Mouse (Mus musculus) limb, embryonic 15.5 days (tissue): Measurements from ENCODE around the gene Acbd5. TPM values are rescaled to one million over a fixed set of nuclear protein-coding genes. Genes with fewer than 3 reads are reported as not detected.

ENCODE experiments used
- ATAC-seq: fragments of 200-750 bp; cut with Nextera tagmentation; 2 replicates; pipeline ENCODE4 v1.8.0; 2017; ENCODE audit warnings: low read depth, moderate TSS enrichment; ENCODE audit not compliant: insufficient number of reproducible peaks, low FRiP score, low TSS enrichment
- H3K27ac ChIP-seq: fragments of 300-500 bp; sonication (generic); 2 replicates; pipeline ENCODE4 v1.5.1; 2015; ENCODE audit warnings: moderate library complexity, mild to moderate bottlenecking, inconsistent platforms
- H3K27me3 ChIP-seq: fragments of 300-500 bp; sonication (generic); 2 replicates; pipeline ENCODE4 v1.6.1; 2015; ENCODE audit warnings: inconsistent platforms
- H3K36me3 ChIP-seq: fragments of 300-500 bp; sonication (generic); 2 replicates; pipeline ENCODE4 v1.6.1; 2015; ENCODE audit warnings: inconsistent platforms
- H3K4me1 ChIP-seq: fragments of 300-500 bp; sonication (generic); 2 replicates; pipeline ENCODE4 v1.6.1; 2015; ENCODE audit warnings: inconsistent platforms
- H3K4me2 ChIP-seq: fragments of 300-500 bp; sonication (generic); 2 replicates; pipeline ENCODE4 v1.6.1; 2015; ENCODE audit warnings: mild to moderate bottlenecking, inconsistent platforms
- H3K4me3 ChIP-seq: fragments of 300-500 bp; sonication (generic); 2 replicates; pipeline ENCODE4 v1.5.1; 2015; ENCODE audit warnings: mild to moderate bottlenecking, inconsistent platforms
- H3K9ac ChIP-seq: fragments of 300-500 bp; sonication (generic); 2 replicates; pipeline ENCODE4 v1.6.1; 2015; ENCODE audit warnings: inconsistent platforms
- H3K9me3 ChIP-seq: fragments of 300-500 bp; sonication (generic); 2 replicates; pipeline ENCODE4 v1.6.1; 2016; ENCODE audit warnings: inconsistent platforms
- WGBS: fragments of 180-500 bp; shearing (Covaris S2); methylation state at CpG from one replicate; pipeline ENCODE4 v1.1.7; 2015; 5-methylcytosine and 5-hydroxymethylcytosine counted together
- polyA plus RNA-seq: library from polyadenylated mRNA; unstranded; fragments of >200 nt; fragmentation: Nextera tagmentation; extraction: Ambion mirVana; gene quantifications from 2 replicates; pipeline ENCODE4 v1.2.1, GENCODE M21; 2015

Gene Acbd5
- 30.4 and 33.4 TPM in 2 replicates for polyA plus RNA-seq

- peak; percentile 93 for ATAC-seq
- Histone ChIP-seq H3K4me1 (0 out of 2 replicates have a peak, but pooled peaks cover 2% of the 10 kb centered on the region), H3K4me2 (peak within 1 kb of the TSS; percentile 93), H3K9ac (peak within 1 kb of the TSS; percentile 77), H3K4me3 (peak within 1 kb of the TSS; percentile 65), H3K27me3 (no peaks in the 10 kb centered on the region), H3K9me3 (no peaks in the 10 kb centered on the region), H3K27ac (peak within 1 kb of the TSS; percentile 96), H3K36me3 (no peaks in the 10 kb centered on the region; the same call in 1 of the 2 replicates)
- WGBS, result 2% methylated on average over 34 of the region's 34 CpGs
These were observed at the start of gene Acbd5 for GRCm38 (mm10) chr2:23067552-23068369. Gene Acbd5, plus strand, starts transcription at chr2:23068167.

- H3K4me3 ChIP-seq, result no peak overlapping the region
- 93% methylated on average over 2 of the region's 2 CpGs for WGBS
- ATAC-seq, result no peak
- H3K9me3 ChIP-seq, result no peaks in the 10 kb centered on the region
- H3K27ac ChIP-seq, result no peak overlapping the region
- no peak overlapping the region for H3K9ac ChIP-seq
- no peaks in the 10 kb centered on the region for H3K36me3 ChIP-seq
- no peaks in the 10 kb centered on the region for H3K27me3 ChIP-seq
- H3K4me1 ChIP-seq, result peaks cover 6% of the 10 kb centered on the region
- H3K4me2 ChIP-seq, result no peak overlapping the region
These were observed 48.8 kb upstream of the Acbd5 start for GRCm38 (mm10) chr2:23019170-23019569.

- Histone ChIP-seq H3K4me2 (no peak overlapping the region), H3K4me1 (no peaks in the 10 kb centered on the region), H3K4me3 (no peak overlapping the region), H3K9ac (no peak overlapping the region), H3K9me3 (no peaks in the 10 kb centered on the region), H3K27me3 (no peaks in the 10 kb centered on the region), H3K36me3 (no peaks in the 10 kb centered on the region), H3K27ac (no peak overlapping the region)
- ATAC-seq, result no peak
- 86% methylated on average over 4 of the region's 4 CpGs for WGBS
These were observed 46.6 kb upstream of the Acbd5 start for GRCm38 (mm10) chr2:23021320-23021719.

DNA sequence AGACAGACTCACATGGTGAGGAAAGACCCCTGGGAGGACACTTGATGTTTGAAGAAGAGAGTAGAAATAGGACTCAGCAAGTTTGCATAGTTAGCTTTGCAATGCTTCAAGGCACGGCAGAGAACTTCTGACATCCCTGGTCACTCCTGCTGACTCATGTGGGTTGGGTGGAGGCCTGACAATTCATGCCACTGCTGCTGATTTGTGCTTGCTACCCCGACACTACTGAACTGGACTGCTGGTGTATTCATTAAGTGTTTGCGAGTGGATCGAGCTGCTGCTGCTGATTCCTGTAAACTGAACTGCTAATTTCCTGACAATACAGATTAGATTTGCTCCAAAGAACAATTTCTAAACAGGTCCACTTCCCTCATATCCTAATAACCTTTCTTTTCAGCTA is 46.2 kb upstream of the Acbd5 start:
- Histone ChIP-seq H3K36me3 (no peaks in the 10 kb centered on the region), H3K4me3 (no peak overlapping the region), H3K27ac (no peak overlapping the region), H3K9me3 (no peaks in the 10 kb centered on the region), H3K27me3 (no peaks in the 10 kb centered on the region), H3K9ac (no peak overlapping the region), H3K4me2 (no peak overlapping the region), H3K4me1 (no peaks in the 10 kb centered on the region)
- 52% methylated on average over 4 of the region's 4 CpGs for WGBS
- ATAC-seq, result no peak

GRCm38 (mm10) chr2:23023023-23023422 is 44.9 kb upstream of the Acbd5 start:
- Histone ChIP-seq H3K9ac (no peak overlapping the region), H3K9me3 (no peaks in the 10 kb centered on the region)
- WGBS, result 84% methylated on average over 3 of the region's 3 CpGs

GRCm38 (mm10) chr2:23023714-23024282 is 44.2 kb upstream of the Acbd5 start:
- H3K4me3 ChIP-seq, result no peak overlapping the region
- no peaks in the 10 kb centered on the region for H3K4me1 ChIP-seq
- no peaks in the 10 kb centered on the region for H3K27me3 ChIP-seq
- ATAC-seq, result no peak
- WGBS, result 86% methylated on average over 4 of the region's 4 CpGs
- H3K36me3 ChIP-seq, result no peaks in the 10 kb centered on the region
- H3K4me2 ChIP-seq, result no peak overlapping the region
- H3K27ac ChIP-seq, result no peak overlapping the region
- H3K9ac ChIP-seq, result no peak overlapping the region
- no peaks in the 10 kb centered on the region for H3K9me3 ChIP-seq

More at GRCm38 (mm10) chr2:23023023-23023422, 44.9 kb upstream of the Acbd5 start:
- Histone ChIP-seq H3K4me3 (no peak overlapping the region), H3K27me3 (no peaks in the 10 kb centered on the region), H3K27ac (no peak overlapping the region), H3K36me3 (no peaks in the 10 kb centered on the region), H3K4me2 (no peak overlapping the region), H3K4me1 (no peaks in the 10 kb centered on the region)
- no peak for ATAC-seq

GRCm38 (mm10) chr2:23026379-23026778 is 41.6 kb upstream of the Acbd5 start:
- Histone ChIP-seq H3K4me1 (no peaks in the 10 kb centered on the region), H3K27me3 (no peaks in the 10 kb centered on the region), H3K4me2 (no peak overlapping the region), H3K27ac (no peak overlapping the region), H3K36me3 (peaks cover 8% of the 10 kb centered on the region; the same call in 1 of the 2 replicates), H3K9me3 (no peaks in the 10 kb centered on the region), H3K9ac (no peak overlapping the region), H3K4me3 (no peak overlapping the region)
- no peak for ATAC-seq
- 94% methylated on average over 1 of the region's 1 CpGs for WGBS

DNA sequence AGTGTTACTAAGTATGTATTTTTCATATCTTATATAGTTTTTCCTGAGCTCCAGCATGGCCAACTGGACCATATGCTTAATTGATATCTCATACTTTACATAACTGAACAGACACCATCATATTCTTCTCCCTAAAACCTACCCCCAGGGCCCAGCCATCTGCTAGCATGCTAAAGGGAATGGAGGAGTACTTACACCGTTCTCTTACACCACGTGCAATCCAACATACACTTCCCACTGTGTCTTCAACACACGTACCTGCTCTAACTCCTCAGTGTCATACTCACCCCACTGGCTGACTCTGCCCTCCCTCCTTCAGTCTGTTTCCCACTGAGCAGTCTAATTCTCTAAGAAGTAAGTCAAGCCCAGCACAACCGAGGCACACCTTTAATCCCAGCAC is 39.1 kb upstream of the Acbd5 start:
- Histone ChIP-seq H3K4me1 (no peaks in the 10 kb centered on the region), H3K4me2 (no peak overlapping the region), H3K4me3 (no peak overlapping the region), H3K27me3 (no peaks in the 10 kb centered on the region), H3K9me3 (no peaks in the 10 kb centered on the region), H3K27ac (no peak overlapping the region), H3K9ac (no peak overlapping the region), H3K36me3 (peaks cover 9% of the 10 kb centered on the region; the same call in 1 of the 2 replicates)
- no peak for ATAC-seq
- WGBS, result 85% methylated on average over 4 of the region's 4 CpGs

GRCm38 (mm10) chr2:23030631-23031030 is 37.3 kb upstream of the Acbd5 start:
- Histone ChIP-seq H3K27ac (no peak overlapping the region), H3K4me1 (no peaks in the 10 kb centered on the region), H3K4me3 (no peak overlapping the region), H3K9me3 (no peaks in the 10 kb centered on the region), H3K36me3 (peaks cover 9% of the 10 kb centered on the region; the same call in 1 of the 2 replicates), H3K4me2 (no peak overlapping the region), H3K9ac (no peak overlapping the region), H3K27me3 (no peaks in the 10 kb centered on the region)
- no peak for ATAC-seq
- WGBS, result 99% methylated on average over 4 of the region's 4 CpGs

DNA sequence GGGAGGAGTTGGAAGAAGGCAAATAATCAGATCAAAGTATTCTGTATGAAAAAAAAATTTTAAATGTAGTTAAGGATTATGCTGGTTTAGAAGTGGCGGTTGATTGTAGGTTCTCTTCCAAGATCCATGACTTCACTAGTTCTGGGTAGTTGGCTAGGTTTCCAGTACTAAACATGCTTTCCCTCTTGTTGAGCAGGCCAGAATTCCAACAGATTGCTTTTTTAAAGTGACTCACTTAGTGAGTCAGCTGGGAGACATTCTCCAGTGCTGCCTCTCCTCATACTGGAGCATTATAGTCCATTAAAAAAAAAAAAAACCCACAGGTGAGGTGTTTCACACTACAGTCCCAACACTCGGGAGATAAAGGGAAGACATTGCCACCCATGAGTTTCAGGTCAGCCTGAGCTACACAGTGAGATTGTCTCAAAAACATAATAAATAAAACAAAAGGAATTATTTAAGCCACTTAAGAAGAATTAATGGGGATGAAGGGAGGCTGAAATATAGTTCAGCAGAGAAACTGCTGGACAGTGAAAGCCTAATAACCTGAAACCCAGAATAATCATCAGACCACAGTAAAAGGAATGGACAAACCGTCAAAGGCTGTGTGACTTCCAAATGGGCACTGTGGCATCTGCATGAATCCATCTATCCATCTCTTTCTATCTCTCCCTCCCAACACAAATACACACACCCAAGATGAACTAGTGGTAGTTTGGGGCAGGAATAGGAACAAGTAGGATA is 33.1 kb upstream of the Acbd5 start:
- Histone ChIP-seq H3K36me3 (peaks cover 7% of the 10 kb centered on the region; the same call in 1 of the 2 replicates), H3K4me3 (no peak overlapping the region), H3K9ac (no peak overlapping the region), H3K27me3 (no peaks in the 10 kb centered on the region), H3K4me1 (peaks cover 5% of the 10 kb centered on the region; the same call in 1 of the 2 replicates), H3K9me3 (no peaks in the 10 kb centered on the region), H3K4me2 (no peak overlapping the region), H3K27ac (no peak overlapping the region)
- no peak for ATAC-seq
- WGBS, result 73% methylated on average over 3 of the region's 3 CpGs

DNA sequence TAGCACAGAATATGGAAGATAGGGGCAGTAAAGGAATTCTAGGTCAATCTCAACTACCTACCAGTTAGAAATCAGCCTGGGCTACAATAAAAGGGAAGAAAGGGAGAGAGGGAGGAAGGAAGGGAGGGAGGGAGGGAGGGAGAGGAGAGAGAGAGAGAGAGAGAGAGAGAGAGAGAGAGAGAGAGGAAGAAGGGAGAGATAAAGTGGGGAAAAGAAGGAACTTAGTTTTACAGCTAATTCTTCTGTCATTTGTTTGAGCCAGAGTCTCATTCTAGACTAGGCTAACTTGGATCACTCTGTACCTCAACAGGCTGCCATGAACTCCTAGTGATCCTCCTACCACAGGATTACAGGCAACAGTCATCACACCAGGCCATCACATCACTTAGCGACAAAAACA is 32.5 kb upstream of the Acbd5 start:
- H3K9ac ChIP-seq, result no peak overlapping the region
- WGBS, result 96% methylated on average over 1 of the region's 1 CpGs
- peaks cover 5% of the 10 kb centered on the region; the same call in 1 of the 2 replicates for H3K4me1 ChIP-seq
- no peak overlapping the region for H3K4me3 ChIP-seq
- no peak overlapping the region for H3K27ac ChIP-seq
- H3K9me3 ChIP-seq, result no peaks in the 10 kb centered on the region
- ATAC-seq, result no peak
- 0 out of 2 replicates have a peak, but pooled peaks cover 6% of the 10 kb centered on the region for H3K36me3 ChIP-seq
- H3K27me3 ChIP-seq, result no peaks in the 10 kb centered on the region
- no peak overlapping the region for H3K4me2 ChIP-seq
